Mouse (Mus musculus): ENCODE measurements around the gene Mapre3. TPM values are rescaled to one million over a fixed set of nuclear protein-coding genes. Genes with fewer than 3 reads are reported as not detected.

Gene Mapre3
- total and polyA plus RNA-seq, 3 experiments = 0.28 to 2.3 (median 1.6) TPM

DNA sequence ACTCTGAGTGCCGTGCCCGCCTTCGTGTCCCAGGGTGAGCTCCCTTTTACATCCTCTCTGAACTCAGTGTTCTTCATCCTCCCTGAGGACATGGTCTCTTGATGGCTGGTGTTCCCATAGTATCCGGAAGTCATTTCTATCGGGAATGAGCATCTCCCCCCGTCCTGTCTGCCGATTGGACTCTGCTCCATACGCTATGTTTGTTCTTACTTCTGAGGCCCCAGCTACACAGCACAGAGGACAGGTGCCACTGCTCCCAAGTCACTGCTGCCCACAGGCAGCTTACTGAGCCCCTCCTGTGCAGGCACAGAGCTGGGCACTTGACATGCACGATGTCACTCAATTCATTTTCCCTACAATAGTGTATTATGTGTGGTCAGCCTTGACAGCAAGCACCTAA, 45.4 kb upstream of the Mapre3 start:
- H3K4me3 ChIP-seq (replicated peaks in 1 of 3; ENCODE audit: low read depth in 2 of 3, low read length in 2 of 3, poor library complexity in 1 of 3) = no peak overlapping the region
- dilution Hi-C loops (cut with MboI; ENCODE audit: extremely low pct_ligation_motif_present, extremely low pct_unique_long_range_greater_than_20kb, low sequenced_read_pairs) = no loop called here
- no peaks in the 10 kb centered on the region for H3K36me3 ChIP-seq (replicated peaks in 1 of 2; ENCODE audit: control insufficient read depth in 1 of 2, insufficient read depth in 1 of 2, low read length in 1 of 2)
- H3K79me2 ChIP-seq (replicated peaks; ENCODE audit: control insufficient read depth, extremely low read depth, insufficient read depth, poor library complexity, severe bottlenecking) = no peaks in the 10 kb centered on the region
- in situ Hi-C loops (cut with MboI; ENCODE audit: low pct_ligation_motif_present, low pct_unique_long_range_greater_than_20kb, low sequenced_read_pairs) = no loop called here
- DNase-seq (ENCODE audit: extremely low read depth) = no peak
- H3K4me1 ChIP-seq (ENCODE audit: control insufficient read depth in 1 of 2, insufficient read depth in 2 of 2) = peaks cover 2 to 6% of the 10 kb centered on the region in 2 experiments
- H3K27me3 ChIP-seq (replicated peaks) = peaks cover 35% of the 10 kb centered on the region
- H3K4me2 ChIP-seq (ENCODE audit: insufficient read depth, low read depth, poor library complexity, severe bottlenecking) = no peak overlapping the region
- TF ChIP-seq ZC3H11A (IDR thresholded peaks at IDR 0.05; ENCODE audit: low read depth, low read length) (no peak), CHD2 (IDR thresholded peaks at IDR 0.05; ENCODE audit: low read length) (no peak), ETS1 (conservative IDR thresholded peaks at IDR 0.05; ENCODE audit: low read depth, low read length) (no peak), CHD1 (IDR thresholded peaks at IDR 0.05; ENCODE audit: low read depth, low read length) (no peak), RAD21 (IDR thresholded peaks at IDR 0.05; ENCODE audit: low read depth, low read length) (no peak), NELFE (IDR thresholded peaks at IDR 0.05; ENCODE audit: low read depth, low read length) (no peak)
- H3K9me3 ChIP-seq (replicated peaks; ENCODE audit: low read length) = peaks cover 8% of the 10 kb centered on the region
- H3K9ac ChIP-seq (ENCODE audit: insufficient read depth, low read depth) = no peak overlapping the region
- no peak overlapping the region for H3K27ac ChIP-seq (ENCODE audit: insufficient read depth, low read depth)

- H3K9ac ChIP-seq (ENCODE audit: insufficient read depth, low read depth) = peak overlapping the region; percentile 10; the same call in 1 of the 2 replicates
- DNase-seq (ENCODE audit: extremely low read depth) = peak; percentile 82
- no peak for TF ChIP-seq MAFK (IDR thresholded peaks at IDR 0.05; ENCODE audit: insufficient replicate concordance, low read length)
- TF ChIP-seq KAT2A (IDR thresholded peaks at IDR 0.05; ENCODE audit: insufficient replicate concordance, low read length) = no peak
- TF ChIP-seq USF1 (IDR thresholded peaks at IDR 0.05; ENCODE audit: low read depth, low read length) = no peak
- no peak for TF ChIP-seq JUN (IDR thresholded peaks at IDR 0.05; ENCODE audit: insufficient read depth, low read depth, low read length)
- peak; percentile 77 for TF ChIP-seq NRF1 (IDR thresholded peaks at IDR 0.05; ENCODE audit: low read depth, low read length)
- peak; percentile 85 for TF ChIP-seq ZNF384 (IDR thresholded peaks at IDR 0.05; ENCODE audit: low read depth, low read length)
- no peak for TF ChIP-seq CHD1 (IDR thresholded peaks at IDR 0.05; ENCODE audit: low read depth, low read length)
- TF ChIP-seq MYC (IDR thresholded peaks at IDR 0.05; ENCODE audit: low read depth, low read length) = no peak
- TF ChIP-seq RAD21 (IDR thresholded peaks at IDR 0.05; ENCODE audit: low read depth, low read length) = peak; percentile 80
- no peak for TF ChIP-seq RCOR1 (conservative IDR thresholded peaks at IDR 0.05; ENCODE audit: low read depth, low read length)
- no peak for TF ChIP-seq MXI1 (IDR thresholded peaks at IDR 0.05; ENCODE audit: low read depth, low read length)
- TF ChIP-seq GABPA (IDR thresholded peaks at IDR 0.05; ENCODE audit: insufficient replicate concordance, low read depth, low read length) = no peak
- peak; percentile 60 for TF ChIP-seq IRF4 (IDR thresholded peaks at IDR 0.05; ENCODE audit: low read depth, low read length)
- TF ChIP-seq ZMIZ1 (IDR thresholded peaks at IDR 0.05; ENCODE audit: low read depth, low read length) = no peak
- no peak; the same call in 1 of the 2 replicates for TF ChIP-seq MEF2A (IDR thresholded peaks at IDR 0.05; ENCODE audit: borderline replicate concordance, low read depth, low read length)
- peak; percentile 38 to 93 for TF ChIP-seq CTCF (conservative IDR thresholded peaks at IDR 0.05 in 1 of 2, IDR thresholded peaks at IDR 0.05 in 1 of 2; ENCODE audit: low read depth in 2 of 2, low read length in 2 of 2)
- TF ChIP-seq ELF1 (IDR thresholded peaks at IDR 0.05; ENCODE audit: low read depth, low read length) = no peak
- peak; percentile 94 for TF ChIP-seq CHD2 (IDR thresholded peaks at IDR 0.05; ENCODE audit: low read length)
- peak; percentile 40; the same call in 1 of the 2 replicates for TF ChIP-seq HCFC1 (IDR thresholded peaks at IDR 0.05; ENCODE audit: low read depth, low read length)
- TF ChIP-seq BHLHE40 (IDR thresholded peaks at IDR 0.05; ENCODE audit: low read depth, low read length) = 0 out of 2 replicates have a peak, but pooled peaks have one; percentile 36
- TF ChIP-seq NELFE (IDR thresholded peaks at IDR 0.05; ENCODE audit: low read depth, low read length) = no peak
- no peak for TF ChIP-seq UBTF (IDR thresholded peaks at IDR 0.05; ENCODE audit: low read depth, low read length)
- no peak for TF ChIP-seq POLR2AphosphoS2 (IDR thresholded peaks at IDR 0.05; ENCODE audit: low read depth, low read length)
- 0 out of 2 replicates have a peak, but pooled peaks have one; percentile 84 for TF ChIP-seq MAZ (IDR thresholded peaks at IDR 0.05; ENCODE audit: low read depth, low read length)
- 0 out of 2 replicates have a peak, but pooled peaks have one; percentile 32 for TF ChIP-seq TCF12 (IDR thresholded peaks at IDR 0.05; ENCODE audit: low read depth, low read length)
- TF ChIP-seq ETS1 (conservative IDR thresholded peaks at IDR 0.05; ENCODE audit: low read depth, low read length) = no peak
- peak; percentile 87 for TF ChIP-seq SMC3 (IDR thresholded peaks at IDR 0.05; ENCODE audit: low read depth, low read length)
- no peak for TF ChIP-seq MAX (IDR thresholded peaks at IDR 0.05; ENCODE audit: low read length)
- TF ChIP-seq SIN3A (IDR thresholded peaks at IDR 0.05; ENCODE audit: low read length) = no peak
Measured at GRCm38 (mm10) chr5:30774601-30775371, 39.7 kb upstream of the Mapre3 start.

More at GRCm38 (mm10) chr5:30774601-30775371, 39.7 kb upstream of the Mapre3 start:
- Histone ChIP-seq H3K4me2 (ENCODE audit: insufficient read depth, low read depth, poor library complexity, severe bottlenecking) (peak overlapping the region; percentile 66), H3K27me3 (replicated peaks) (peaks cover 22% of the 10 kb centered on the region), H3K36me3 (replicated peaks in 1 of 2; ENCODE audit: control insufficient read depth in 1 of 2, insufficient read depth in 1 of 2, low read length in 1 of 2) (no peaks in the 10 kb centered on the region), H3K79me2 (replicated peaks; ENCODE audit: control insufficient read depth, extremely low read depth, insufficient read depth, poor library complexity, severe bottlenecking) (no peaks in the 10 kb centered on the region), H3K27ac (ENCODE audit: insufficient read depth, low read depth) (no peak overlapping the region), H3K9me3 (replicated peaks; ENCODE audit: low read length) (no peaks in the 10 kb centered on the region), H3K4me1 (ENCODE audit: control insufficient read depth in 1 of 2, insufficient read depth in 2 of 2) (peaks cover 4 to 6% of the 10 kb centered on the region in 2 experiments), H3K4me3 (replicated peaks in 1 of 3; ENCODE audit: low read depth in 2 of 3, low read length in 2 of 3, poor library complexity in 1 of 3) (no peak overlapping the region)
- in situ Hi-C loops (cut with MboI; ENCODE audit: low pct_ligation_motif_present, low pct_unique_long_range_greater_than_20kb, low sequenced_read_pairs) = loop anchor here (5.0 kb wide), 1 partner anchor 67 kb away; no protein-coding TSS in a partner anchor
- dilution Hi-C loops (cut with MboI; ENCODE audit: extremely low pct_ligation_motif_present, extremely low pct_unique_long_range_greater_than_20kb, low sequenced_read_pairs) = no loop called here

Data from CH12.LX (cell line).